Mouse (Mus musculus) midbrain, postnatal 0 days (tissue): ENCODE data around the gene Pitx2. TPM values are rescaled to one million over a fixed set of nuclear protein-coding genes. Genes with fewer than 3 reads are reported as not detected.

Experiments
- ATAC-seq: fragments of 200-750 bp; cut with Nextera tagmentation; 2 replicates; pipeline ENCODE4 v1.8.0; 2017; ENCODE audit warnings: moderate number of reproducible peaks, mild to moderate bottlenecking, moderate TSS enrichment, moderate library complexity; ENCODE audit not compliant: low FRiP score
- DNase-seq: peaks from one replicate; pipeline ENCODE4 v3.0.0-alpha.2; 2015; ENCODE audit warnings: low spot score
- H3K27ac ChIP-seq: fragments of 300-500 bp; sonication (generic); 2 replicates; pipeline ENCODE4 v1.5.1; 2014; ENCODE audit warnings: low read depth, mild to moderate bottlenecking, low read length, mixed read lengths
- H3K27me3 ChIP-seq: fragments of 300-500 bp; sonication (generic); 2 replicates; pipeline ENCODE4 v1.6.1; 2014; ENCODE audit warnings: low read length, control low read depth, mixed read lengths; ENCODE audit not compliant: insufficient read depth
- H3K36me3 ChIP-seq: fragments of 300-500 bp; sonication (generic); 2 replicates; pipeline ENCODE4 v1.6.1; 2014; ENCODE audit warnings: low read length, control low read depth, mixed read lengths; ENCODE audit not compliant: insufficient read depth
- H3K4me1 ChIP-seq: fragments of 300-500 bp; sonication (generic); 2 replicates; pipeline ENCODE4 v1.6.1; 2014; ENCODE audit warnings: mild to moderate bottlenecking, control low read depth, antibody characterized with exemption, low read length, mixed read lengths; ENCODE audit not compliant: insufficient read depth
- H3K4me2 ChIP-seq: fragments of 300-500 bp; sonication (generic); 2 replicates; pipeline ENCODE4 v1.6.1; 2014; ENCODE audit warnings: low read depth, mild to moderate bottlenecking, low read length, mixed read lengths; ENCODE audit not compliant: poor library complexity, severe bottlenecking
- H3K4me3 ChIP-seq: fragments of 300-500 bp; sonication (generic); 2 replicates; pipeline ENCODE4 v1.5.1; 2014; ENCODE audit warnings: low read depth, mild to moderate bottlenecking, low read length, moderate library complexity
- H3K9ac ChIP-seq: fragments of 300-500 bp; sonication (generic); replicated peaks from 2 replicates; pipeline ENCODE4 v1.6.1; 2014; ENCODE audit warnings: mild to moderate bottlenecking, low read length, moderate library complexity, mixed read lengths; ENCODE audit not compliant: poor library complexity, severe bottlenecking
- H3K9me3 ChIP-seq: fragments of 300-500 bp; sonication (generic); 2 replicates; pipeline ENCODE4 v1.6.1; 2016; ENCODE audit warnings: low read length, control low read depth
- CTCF ChIP-seq: IDR thresholded peaks from 2 replicates; pipeline ENCODE4 v1.5.1; 2016; ENCODE audit warnings: antibody characterized with exemption, mild to moderate bottlenecking
- WGBS: fragments of 180-500 bp; shearing (Covaris S2); extraction: QIAGEN DNeasy Blood & Tissue Kit; methylation state at CpG from one replicate; pipeline ENCODE4 v1.1.7; 2014; 5-methylcytosine and 5-hydroxymethylcytosine counted together
- polyA plus RNA-seq: library from polyadenylated mRNA; unstranded; fragments of >200 nt; fragmentation: Nextera tagmentation; extraction: Ambion mirVana; gene quantifications from 2 replicates; pipeline ENCODE4 v1.2.1, GENCODE M21; 2015
- total RNA-seq: library from RNA; depleted of rRNA; stranded (reverse); fragments of >200 nt; gene quantifications from 2 replicates; pipeline ENCODE4 v1.2.3, GENCODE M21; 2014

The Pitx2 gene
- total and polyA plus RNA-seq, 2 experiments from 2014 or later, result 10.4 to 28.7 TPM

- no peak overlapping the region for H3K4me3 ChIP-seq
- DNase-seq (no peak), ATAC-seq (no peak)
- H3K9ac ChIP-seq, result no peak overlapping the region
- no peak overlapping the region for H3K27ac ChIP-seq
- no peaks in the 10 kb centered on the region for H3K9me3 ChIP-seq
- peaks cover 93% of the 10 kb centered on the region for H3K27me3 ChIP-seq
- H3K36me3 ChIP-seq, result no peaks in the 10 kb centered on the region
- no peak overlapping the region for H3K4me2 ChIP-seq
- no peak for TF ChIP-seq CTCF
- H3K4me1 ChIP-seq, result no peaks in the 10 kb centered on the region
- WGBS, result 2% methylated on average over 7 of the region's 7 CpGs
These were observed 8.3 kb downstream of the Pitx2 start for GRCm38 (mm10) chr3:129208031-129208380.

GRCm38 (mm10) chr3:129208421-129208820 is 8.7 kb downstream of the Pitx2 start:
- Histone ChIP-seq H3K4me1 (no peaks in the 10 kb centered on the region), H3K36me3 (no peaks in the 10 kb centered on the region), H3K27ac (no peak overlapping the region), H3K9ac (no peak overlapping the region), H3K9me3 (no peaks in the 10 kb centered on the region), H3K27me3 (peaks cover 94% of the 10 kb centered on the region), H3K4me2 (no peak overlapping the region), H3K4me3 (no peak overlapping the region)
- DNase-seq (no peak), ATAC-seq (no peak)
- WGBS, result 5% methylated on average over 10 of the region's 10 CpGs
- TF ChIP-seq CTCF, result no peak

GRCm38 (mm10) chr3:129209266-129209665 is 9.6 kb downstream of the Pitx2 start:
- Histone ChIP-seq H3K9ac (no peak overlapping the region), H3K36me3 (no peaks in the 10 kb centered on the region), H3K27ac (no peak overlapping the region), H3K4me2 (no peak overlapping the region), H3K4me3 (no peak overlapping the region), H3K4me1 (no peaks in the 10 kb centered on the region), H3K9me3 (no peaks in the 10 kb centered on the region), H3K27me3 (peaks cover 91% of the 10 kb centered on the region)
- ATAC-seq (no peak), DNase-seq (no peak)
- no peak for TF ChIP-seq CTCF
- WGBS, result 2% methylated on average over 4 of the region's 4 CpGs

GRCm38 (mm10) chr3:129209771-129210170 is 10.1 kb downstream of the Pitx2 start:
- H3K9me3 ChIP-seq, result no peaks in the 10 kb centered on the region
- H3K27ac ChIP-seq, result no peak overlapping the region
- no peaks in the 10 kb centered on the region for H3K36me3 ChIP-seq
- ATAC-seq, result no peak
- no peak for TF ChIP-seq CTCF
- peaks cover 89% of the 10 kb centered on the region for H3K27me3 ChIP-seq
- H3K4me1 ChIP-seq, result no peaks in the 10 kb centered on the region
- no peak for DNase-seq
- H3K9ac ChIP-seq, result no peak overlapping the region
- no peak overlapping the region for H3K4me2 ChIP-seq
- H3K4me3 ChIP-seq, result no peak overlapping the region
- 2% methylated on average over 4 of the region's 4 CpGs for WGBS

GRCm38 (mm10) chr3:129212038-129212645 is 12.5 kb downstream of the Pitx2 start:
- no peak for TF ChIP-seq CTCF
- Histone ChIP-seq H3K27me3 (peaks cover 82% of the 10 kb centered on the region), H3K27ac (no peak overlapping the region), H3K4me3 (no peak overlapping the region), H3K4me1 (no peaks in the 10 kb centered on the region), H3K36me3 (no peaks in the 10 kb centered on the region), H3K9ac (no peak overlapping the region), H3K4me2 (no peak overlapping the region), H3K9me3 (no peaks in the 10 kb centered on the region)
- 2% methylated on average over 7 of the region's 7 CpGs for WGBS
- ATAC-seq, result no peak
- no peak for DNase-seq

- DNase-seq (no peak), ATAC-seq (no peak)
- WGBS, result 2% methylated on average over 11 of the region's 11 CpGs
- no peak overlapping the region for H3K27ac ChIP-seq
- H3K9ac ChIP-seq, result no peak overlapping the region
- no peak overlapping the region for H3K4me3 ChIP-seq
- H3K4me1 ChIP-seq, result no peaks in the 10 kb centered on the region
- no peaks in the 10 kb centered on the region for H3K36me3 ChIP-seq
- H3K9me3 ChIP-seq, result no peaks in the 10 kb centered on the region
- H3K4me2 ChIP-seq, result no peak overlapping the region
- no peak for TF ChIP-seq CTCF
- peaks cover 79% of the 10 kb centered on the region for H3K27me3 ChIP-seq
These were observed 13.1 kb downstream of the Pitx2 start for GRCm38 (mm10) chr3:129212807-129213206.
